Mouse (Mus musculus) skeletal muscle tissue, adult 2 months (tissue): ENCODE measurements around the gene Zfc3h1.

Experiments
- DNase-seq: peaks from one replicate; pipeline ENCODE4 v3.0.0-alpha.2; 2012; ENCODE audit warnings: low read depth, low spot score

Gene Zfc3h1

DNA sequence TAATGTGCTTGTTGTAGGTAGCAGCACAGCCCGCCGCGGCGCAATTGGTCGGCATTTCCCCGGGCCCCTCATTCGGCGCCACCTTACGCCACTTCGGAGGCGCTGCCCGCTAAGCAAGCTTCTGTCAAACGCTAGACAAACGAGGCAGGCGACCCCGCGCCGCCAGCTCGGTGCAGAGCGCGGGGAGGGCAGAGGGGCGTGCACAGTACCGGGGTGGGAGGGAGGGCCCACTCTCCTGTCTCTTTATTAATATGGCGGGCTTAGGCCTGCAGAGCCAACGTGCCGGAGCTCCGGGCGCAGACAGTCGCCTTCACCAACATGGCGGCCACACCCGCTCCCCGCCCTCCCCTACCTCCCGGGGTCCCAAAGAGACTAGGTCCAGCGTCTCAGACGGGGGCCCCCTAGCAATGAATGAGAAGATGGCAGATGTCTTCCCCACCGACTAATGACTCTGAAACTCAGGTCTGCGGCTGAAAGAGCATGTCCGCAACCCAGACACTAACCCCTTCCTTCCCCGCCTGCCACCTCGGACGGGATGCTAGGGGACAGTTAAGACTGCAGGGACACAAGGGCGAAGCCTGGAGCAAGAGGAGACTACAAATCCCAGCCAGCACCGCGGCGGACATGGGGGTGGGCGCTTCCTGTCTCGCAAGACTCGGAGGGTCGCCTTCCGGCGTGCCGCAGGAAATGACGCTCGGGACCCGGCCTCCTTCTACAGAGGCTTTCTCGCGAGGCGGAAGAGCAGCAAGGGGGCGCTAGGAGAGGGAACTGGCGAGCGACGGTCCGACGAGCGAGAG lies at the start of gene Zfc3h1, which contains the start of gene Thap2:
Gene Zfc3h1 (plus strand): TSS at position 739 of the 797 bp plus-strand sequence.
Gene Thap2 (minus strand): TSS at position 223 of the 797 bp plus-strand sequence.
- DNase-seq = peak; percentile 97

- no peak for DNase-seq
These were observed 47.9 kb upstream of the Zfc3h1 start for GRCm38 (mm10) chr10:115336901-115337300.

- DNase-seq = no peak
These were observed 44.9 kb upstream of the Zfc3h1 start for GRCm38 (mm10) chr10:115339820-115340328.

- no peak for DNase-seq
These were observed 41.9 kb upstream of the Zfc3h1 start for GRCm38 (mm10) chr10:115342771-115343425.

DNA sequence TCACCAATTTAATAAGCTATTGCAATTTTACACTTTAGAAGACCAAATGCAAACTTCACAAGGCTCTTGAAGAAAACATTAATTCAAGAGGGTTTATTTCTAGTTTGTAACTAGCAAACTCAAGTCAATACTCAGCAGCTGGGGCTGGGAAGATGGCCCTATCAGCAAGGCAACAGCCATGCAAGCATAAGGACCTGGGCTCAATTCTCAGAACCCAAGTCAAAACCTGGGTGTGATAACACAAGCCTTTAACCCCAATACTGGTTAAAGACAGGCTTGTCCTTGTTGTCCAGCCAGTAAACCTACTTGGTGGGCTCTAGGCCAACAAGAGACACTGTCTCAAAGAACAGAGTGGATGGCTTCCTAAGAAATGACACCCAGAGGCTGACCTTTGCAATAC lies 38.3 kb upstream of the Zfc3h1 start:
- DNase-seq = no peak

DNA sequence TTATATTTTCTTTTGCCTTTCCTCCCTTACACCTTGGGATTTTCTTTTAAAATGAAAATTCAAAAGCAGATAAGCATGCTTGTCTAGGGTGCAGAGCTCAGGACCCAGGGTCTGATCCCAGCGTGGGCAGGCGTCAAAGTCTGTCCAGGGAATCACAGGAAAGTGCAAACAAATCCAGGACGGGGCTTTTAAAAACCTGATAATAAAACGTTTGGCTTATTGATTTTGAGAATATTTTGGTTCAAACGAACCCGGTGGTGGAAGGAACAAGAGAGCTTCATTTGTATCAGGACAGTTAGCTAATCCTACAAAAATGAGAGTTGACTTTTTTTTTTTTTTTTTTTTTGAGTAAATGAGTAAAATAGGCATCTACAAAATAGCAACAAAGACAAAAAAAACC lies 36.6 kb upstream of the Zfc3h1 start:
- DNase-seq = no peak

DNA sequence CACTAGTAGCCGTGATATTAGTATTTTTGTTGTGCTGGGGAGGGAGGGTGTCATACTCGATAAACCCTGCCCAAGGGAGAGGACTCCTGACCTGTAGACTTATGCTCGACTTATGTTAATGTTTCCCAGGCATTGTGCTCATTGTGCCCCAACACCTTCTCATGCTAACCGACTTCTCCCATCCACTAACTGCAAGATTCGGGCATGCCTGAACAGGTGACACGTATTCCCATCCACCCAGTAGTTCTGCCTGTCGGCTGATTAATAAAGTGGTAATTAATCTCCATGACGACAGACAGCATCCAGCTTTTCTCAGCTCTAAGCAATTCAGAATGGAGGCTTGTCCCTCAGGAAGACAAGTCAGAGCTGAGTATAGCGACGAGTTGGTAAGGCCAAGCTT lies 35.7 kb upstream of the Zfc3h1 start:
- DNase-seq = no peak

DNA sequence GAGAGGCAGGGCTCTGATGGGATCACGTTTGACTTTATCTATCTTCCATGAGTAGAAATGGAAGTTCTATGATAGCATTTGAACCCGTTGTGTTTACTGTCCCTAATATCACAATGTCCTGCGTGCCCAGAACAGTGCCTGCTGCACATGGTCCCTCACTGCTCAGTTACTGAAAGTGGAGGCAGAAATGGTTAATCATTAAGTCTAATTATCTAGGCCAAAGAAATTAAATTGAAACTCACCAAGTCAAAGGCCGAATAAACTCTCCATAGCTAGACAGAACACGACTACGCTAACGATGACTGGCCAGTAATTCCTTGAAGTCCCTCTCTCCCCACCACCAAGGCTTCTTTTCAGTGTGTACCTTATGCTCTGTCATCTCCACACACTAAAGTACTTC lies 35.2 kb upstream of the Zfc3h1 start:
- DNase-seq = no peak

GRCm38 (mm10) chr10:115350810-115351397 lies 33.9 kb upstream of the Zfc3h1 start:
- DNase-seq = no peak

- no peak for DNase-seq
These were observed 30.2 kb upstream of the Zfc3h1 start for GRCm38 (mm10) chr10:115354553-115354952.

- no peak for DNase-seq
These were observed 29.7 kb upstream of the Zfc3h1 start for GRCm38 (mm10) chr10:115355016-115355415.

DNA sequence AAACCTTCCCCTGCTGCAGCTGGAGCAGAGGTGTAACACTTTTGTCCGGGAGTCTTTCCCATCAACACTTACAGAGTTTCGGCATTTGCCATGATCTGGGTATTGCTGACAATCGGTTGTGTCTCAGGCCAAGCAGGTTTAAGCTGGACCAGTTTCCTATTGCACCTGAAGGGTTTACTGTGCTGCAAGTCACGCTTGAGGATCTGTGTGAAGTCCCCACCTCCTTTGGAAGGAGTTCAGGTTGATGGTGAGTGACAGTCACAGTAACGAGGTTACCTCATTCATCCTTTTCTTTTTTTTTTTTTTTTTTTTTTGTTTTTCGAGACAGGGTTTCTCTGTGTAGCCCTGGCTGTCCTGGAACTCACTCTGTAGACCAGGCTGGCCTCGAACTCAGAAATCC lies 28.7 kb upstream of the Zfc3h1 start:
- DNase-seq = no peak

- DNase-seq = no peak
These were observed 26.4 kb upstream of the Zfc3h1 start for GRCm38 (mm10) chr10:115358216-115358919.

DNA sequence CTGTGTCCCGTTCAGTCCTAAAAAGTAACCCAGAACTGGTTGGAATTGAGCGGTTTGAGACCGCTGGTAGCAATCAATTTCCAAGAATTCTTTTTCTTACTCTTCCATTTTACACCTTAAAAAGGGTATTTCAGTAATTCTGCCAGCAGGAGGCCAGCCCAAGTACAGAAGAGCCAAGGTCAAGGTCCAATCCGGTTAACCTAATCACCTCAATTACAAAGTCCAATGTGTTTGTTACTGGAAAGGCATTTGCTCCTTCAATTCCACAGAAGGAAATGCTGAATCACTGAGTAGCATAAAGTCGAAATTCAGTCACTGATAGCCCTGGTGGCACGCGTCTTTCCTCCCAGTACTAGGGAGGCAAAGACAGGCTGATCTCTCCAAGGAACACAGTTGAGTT lies 25.7 kb upstream of the Zfc3h1 start:
- DNase-seq = no peak

- DNase-seq = peak; percentile 98
These were observed 22.7 kb upstream of the Zfc3h1 start, which contains the start of gene Tmem19 for GRCm38 (mm10) chr10:115361840-115362622. Tmem19 (minus strand) TSS chr10:115362501.

DNA sequence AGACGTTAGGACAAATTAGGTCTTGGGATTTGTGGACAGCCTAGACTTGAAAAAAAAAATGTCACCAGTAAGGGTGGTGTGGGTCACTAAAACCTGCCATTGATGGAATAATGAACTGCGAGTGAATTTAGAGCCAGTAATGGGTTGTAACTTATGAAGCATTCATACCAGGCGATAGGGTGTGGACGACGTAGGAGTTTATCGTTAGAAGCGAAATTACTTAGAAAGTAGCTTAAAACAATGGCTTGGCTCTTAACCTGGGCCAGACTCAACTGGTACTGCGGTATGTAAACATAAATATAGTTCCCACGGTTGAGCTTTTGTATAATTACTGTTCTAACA lies 22.2 kb upstream of the Zfc3h1 start:
- DNase-seq = no peak

DNA sequence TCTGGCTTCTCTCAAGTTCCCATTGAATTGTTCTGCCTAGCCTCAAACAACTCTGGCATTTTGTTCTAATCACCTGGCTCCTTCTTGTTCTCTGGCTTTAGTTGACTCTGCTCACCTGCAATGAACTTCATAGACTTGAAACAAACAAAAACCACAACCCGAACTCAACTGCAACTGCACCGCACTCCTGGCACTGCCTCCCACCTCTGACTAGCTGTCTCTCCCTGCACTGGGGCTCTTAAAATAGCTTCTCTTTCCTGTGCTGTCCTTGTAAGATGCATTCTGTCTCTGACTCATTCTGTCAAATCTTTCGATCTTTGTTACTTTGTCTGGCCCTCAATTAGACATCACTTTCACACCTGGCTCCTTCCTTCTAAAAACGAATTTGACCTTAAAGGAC lies 21.6 kb upstream of the Zfc3h1 start:
- DNase-seq = no peak

- DNase-seq = no peak
These were observed 3.2 kb upstream of the Zfc3h1 start for GRCm38 (mm10) chr10:115381506-115382084.

DNA sequence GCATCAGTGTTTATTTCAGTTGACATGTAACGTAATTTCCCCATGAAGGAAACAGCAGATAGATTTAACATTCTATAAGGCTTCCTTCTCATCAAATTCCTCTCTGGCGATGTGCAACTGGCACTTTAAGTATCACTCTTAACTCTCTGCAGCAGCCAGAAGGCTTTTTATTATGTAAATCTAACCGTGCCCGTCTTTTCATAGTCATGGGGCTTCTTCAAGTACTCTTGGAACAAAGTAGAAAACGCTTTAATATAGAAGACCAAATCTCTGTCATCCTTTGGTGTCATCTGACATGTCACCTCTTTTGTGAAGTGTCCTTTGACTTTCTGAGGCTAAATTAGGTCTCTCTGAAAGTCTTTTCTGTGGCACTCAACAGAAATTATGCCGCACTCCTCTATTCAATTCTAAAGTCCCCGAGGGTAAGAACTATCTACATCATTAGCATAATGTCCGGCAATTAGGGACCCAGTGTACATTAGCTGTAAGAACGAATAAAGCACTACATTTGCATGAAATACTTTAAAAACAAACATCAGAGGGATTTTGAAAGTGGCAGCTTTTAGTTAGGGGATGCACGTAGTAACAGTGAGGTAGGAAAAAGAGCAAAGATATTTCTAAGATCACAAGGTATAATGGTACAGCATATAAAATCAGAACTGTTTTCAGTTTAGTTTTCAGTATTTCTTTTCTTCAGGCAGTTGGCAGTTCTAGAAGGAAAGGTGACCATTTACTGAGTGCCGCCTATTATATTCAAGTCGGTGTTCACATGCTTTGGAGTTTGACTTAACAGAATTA lies 1.7 kb upstream of the Zfc3h1 start:
- no peak for DNase-seq
